Mouse (Mus musculus) hindbrain, embryonic 11.5 days (tissue): ENCODE results near the gene Hoga1. TPM values are rescaled to one million over a fixed set of nuclear protein-coding genes. Genes with fewer than 3 reads are reported as not detected.

Source experiments
- ATAC-seq: fragments of 200-750 bp; cut with Nextera tagmentation; 2 replicates; pipeline ENCODE4 v1.8.0; 2017; ENCODE audit warnings: mild to moderate bottlenecking, moderate TSS enrichment, moderate library complexity; ENCODE audit not compliant: low FRiP score
- DNase-seq: peaks from one replicate; pipeline ENCODE4 v3.0.0-alpha.2; 2015; ENCODE audit warnings: low spot score
- H3K27ac ChIP-seq: fragments of 300-500 bp; sonication (generic); 2 replicates; pipeline ENCODE4 v1.5.1; 2014; ENCODE audit warnings: mild to moderate bottlenecking, low read depth, low read length
- H3K27me3 ChIP-seq: fragments of 300-500 bp; sonication (generic); 2 replicates; pipeline ENCODE4 v1.6.1; 2014; ENCODE audit warnings: mild to moderate bottlenecking, low read length, moderate library complexity, mixed read lengths; ENCODE audit not compliant: control insufficient read depth, insufficient read depth
- H3K36me3 ChIP-seq: fragments of 300-500 bp; sonication (generic); 2 replicates; pipeline ENCODE4 v1.6.1; 2014; ENCODE audit warnings: mild to moderate bottlenecking, low read length, moderate library complexity, mixed read lengths; ENCODE audit not compliant: control insufficient read depth, insufficient read depth
- H3K4me1 ChIP-seq: fragments of 300-500 bp; sonication (generic); replicated peaks from 2 replicates; pipeline ENCODE4 v1.6.1; 2014; ENCODE audit warnings: low read length, mixed read lengths; ENCODE audit not compliant: control insufficient read depth, insufficient read depth
- H3K4me2 ChIP-seq: fragments of 300-500 bp; sonication (generic); replicated peaks from 2 replicates; pipeline ENCODE4 v1.6.1; 2014; ENCODE audit warnings: mild to moderate bottlenecking, low read depth, low read length
- H3K4me3 ChIP-seq: fragments of 300-500 bp; sonication (generic); 2 replicates; pipeline ENCODE4 v1.5.1; 2014; ENCODE audit warnings: low read depth, low read length
- H3K9ac ChIP-seq: fragments of 300-500 bp; sonication (generic); 2 replicates; pipeline ENCODE4 v1.6.1; 2014; ENCODE audit warnings: low read depth, low read length
- H3K9me3 ChIP-seq: fragments of 300-500 bp; sonication (generic); 2 replicates; pipeline ENCODE4 v1.6.1; 2016; ENCODE audit warnings: low read length; ENCODE audit not compliant: control insufficient read depth
- WGBS: fragments of 180-500 bp; shearing (Covaris S2); extraction: QIAGEN DNeasy Blood & Tissue Kit; methylation state at CpG from one replicate; pipeline ENCODE4 v1.1.7; 2014; 5-methylcytosine and 5-hydroxymethylcytosine counted together
- polyA plus RNA-seq: library from polyadenylated mRNA; unstranded; fragments of >200 nt; fragmentation: Nextera tagmentation; extraction: Ambion mirVana; gene quantifications from 2 replicates; pipeline ENCODE4 v1.2.1, GENCODE M21; 2014

Gene Hoga1
- polyA plus RNA-seq, 1 experiment from 2014 or later = 1.1 TPM

DNA sequence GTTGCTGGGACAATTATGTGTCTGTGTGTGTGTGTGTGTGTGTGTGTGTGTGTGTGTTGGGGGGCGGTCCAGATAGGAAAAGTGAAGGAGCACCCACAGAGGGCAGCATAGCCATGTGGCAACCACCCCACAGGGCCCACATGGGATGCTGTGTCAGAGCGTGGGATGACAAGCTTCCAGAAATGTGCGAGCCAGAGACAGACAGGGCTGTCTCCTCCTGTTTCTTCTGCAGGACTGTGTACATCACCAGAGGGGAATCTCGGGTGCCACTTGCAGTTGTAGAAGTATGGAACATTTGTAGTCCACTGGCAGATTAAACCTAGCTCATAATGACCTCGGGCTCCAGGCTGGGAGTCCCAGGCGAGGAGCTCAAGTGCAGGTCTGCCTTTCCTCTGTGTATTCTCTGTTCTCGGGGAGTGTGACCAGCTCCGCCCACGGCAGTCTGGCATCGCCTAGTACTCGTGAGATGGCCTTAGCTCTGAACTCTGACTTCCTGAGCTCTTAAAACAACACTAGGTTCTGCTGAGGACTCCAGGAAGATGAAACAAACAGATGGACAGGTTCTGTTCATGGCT lies 10.4 kb upstream of the Hoga1 start:
- Histone ChIP-seq H3K4me1 (no peaks in the 10 kb centered on the region; the same call in 1 of the 2 replicates), H3K4me2 (no peak overlapping the region), H3K4me3 (no peak overlapping the region), H3K36me3 (no peaks in the 10 kb centered on the region), H3K9me3 (no peaks in the 10 kb centered on the region), H3K27me3 (no peaks in the 10 kb centered on the region), H3K27ac (no peak overlapping the region), H3K9ac (no peak overlapping the region)
- 52% methylated on average over 11 of the region's 11 CpGs for WGBS
- ATAC-seq (no peak), DNase-seq (no peak)

GRCm38 (mm10) chr19:42035456-42036248 lies 9.8 kb upstream of the Hoga1 start, which contains the start of gene Ankrd2:
Ankrd2 (plus strand) TSS chr19:42036000.
- peak; percentile 70; the same call in 1 of the 2 replicates for ATAC-seq
- peak; percentile 87 for DNase-seq
- Histone ChIP-seq H3K4me3 (no peak within 1 kb of the TSS), H3K9ac (no peak within 1 kb of the TSS), H3K9me3 (no peaks in the 10 kb centered on the region), H3K27me3 (no peaks in the 10 kb centered on the region), H3K36me3 (no peaks in the 10 kb centered on the region), H3K4me1 (no peaks in the 10 kb centered on the region; the same call in 1 of the 2 replicates), H3K27ac (no peak within 1 kb of the TSS), H3K4me2 (no peak within 1 kb of the TSS)
- WGBS = 65% methylated on average over 19 of the region's 19 CpGs

GRCm38 (mm10) chr19:42036357-42036756 lies 9.1 kb upstream of the Hoga1 start:
- Histone ChIP-seq H3K4me3 (no peak overlapping the region), H3K4me1 (no peaks in the 10 kb centered on the region; the same call in 1 of the 2 replicates), H3K4me2 (no peak overlapping the region), H3K27me3 (no peaks in the 10 kb centered on the region), H3K27ac (no peak overlapping the region), H3K9ac (no peak overlapping the region), H3K36me3 (no peaks in the 10 kb centered on the region), H3K9me3 (no peaks in the 10 kb centered on the region)
- no peak for ATAC-seq
- WGBS = 90% methylated on average over 3 of the region's 3 CpGs
- no peak for DNase-seq

DNA sequence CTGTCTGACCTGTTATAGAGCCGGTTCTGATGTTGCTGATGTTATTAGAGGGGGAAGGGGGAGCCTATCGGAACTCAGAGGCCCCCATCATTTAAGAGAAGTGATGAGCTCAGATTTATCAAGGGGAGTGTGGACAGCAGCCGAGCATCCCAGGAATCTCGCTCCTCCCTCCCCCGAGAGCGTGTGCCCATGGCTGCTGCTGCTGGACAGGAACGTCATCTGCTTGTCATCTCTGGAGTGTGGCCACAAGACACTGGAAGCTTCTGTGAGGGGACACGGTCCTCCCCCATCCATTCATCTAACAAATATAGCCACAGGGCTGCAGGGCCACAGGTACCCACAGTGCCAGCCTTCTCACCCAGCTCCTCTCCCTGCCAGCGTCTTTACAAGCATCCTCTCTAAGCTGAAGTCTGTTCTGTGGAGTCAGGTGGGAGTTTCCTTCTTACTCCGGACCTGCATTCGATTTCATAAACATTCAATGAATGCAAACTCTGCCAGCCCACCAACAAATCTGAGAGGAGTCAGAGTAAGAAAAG lies 8.2 kb upstream of the Hoga1 start:
- H3K4me2 ChIP-seq = no peak overlapping the region
- no peaks in the 10 kb centered on the region for H3K36me3 ChIP-seq
- H3K27me3 ChIP-seq = no peaks in the 10 kb centered on the region
- no peak overlapping the region for H3K4me3 ChIP-seq
- 83% methylated on average over 11 of the region's 11 CpGs for WGBS
- no peaks in the 10 kb centered on the region for H3K9me3 ChIP-seq
- DNase-seq = no peak
- no peak overlapping the region for H3K9ac ChIP-seq
- no peak overlapping the region for H3K27ac ChIP-seq
- no peaks in the 10 kb centered on the region; the same call in 1 of the 2 replicates for H3K4me1 ChIP-seq
- ATAC-seq = no peak

DNA sequence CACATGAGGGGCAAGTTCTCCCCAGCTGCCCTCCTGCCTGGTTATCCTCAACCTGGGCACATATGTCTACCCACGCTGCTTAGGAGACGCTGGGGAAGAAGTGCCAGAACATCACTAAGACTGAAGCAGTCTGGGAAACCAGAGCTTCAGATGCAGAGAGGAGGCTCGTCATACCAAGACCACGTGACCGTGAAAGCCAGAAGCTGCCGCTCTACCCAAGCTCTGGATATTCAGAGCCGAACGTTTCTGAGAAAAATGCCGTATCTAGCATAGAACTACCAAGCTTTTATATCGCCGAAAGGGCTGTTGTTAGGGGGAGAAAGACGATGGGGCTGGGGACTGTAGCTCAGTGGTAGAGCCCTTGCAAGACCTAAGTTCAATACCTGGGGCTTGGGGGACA lies 7.1 kb upstream of the Hoga1 start:
- no peaks in the 10 kb centered on the region for H3K36me3 ChIP-seq
- WGBS = 91% methylated on average over 12 of the region's 12 CpGs
- H3K27ac ChIP-seq = no peak overlapping the region
- no peak overlapping the region for H3K4me3 ChIP-seq
- H3K4me2 ChIP-seq = no peak overlapping the region
- DNase-seq (no peak), ATAC-seq (no peak)
- no peaks in the 10 kb centered on the region for H3K9me3 ChIP-seq
- H3K4me1 ChIP-seq = no peaks in the 10 kb centered on the region; the same call in 1 of the 2 replicates
- no peak overlapping the region for H3K9ac ChIP-seq
- H3K27me3 ChIP-seq = no peaks in the 10 kb centered on the region

GRCm38 (mm10) chr19:42043988-42044387 lies 1.4 kb upstream of the Hoga1 start:
- ATAC-seq (no peak), DNase-seq (no peak)
- no peaks in the 10 kb centered on the region for H3K27me3 ChIP-seq
- no peaks in the 10 kb centered on the region for H3K4me1 ChIP-seq
- no peak overlapping the region for H3K9ac ChIP-seq
- WGBS = 92% methylated on average over 6 of the region's 6 CpGs
- H3K4me2 ChIP-seq = no peak overlapping the region
- no peak overlapping the region for H3K4me3 ChIP-seq
- no peak overlapping the region for H3K27ac ChIP-seq
- no peaks in the 10 kb centered on the region for H3K36me3 ChIP-seq
- H3K9me3 ChIP-seq = no peaks in the 10 kb centered on the region

DNA sequence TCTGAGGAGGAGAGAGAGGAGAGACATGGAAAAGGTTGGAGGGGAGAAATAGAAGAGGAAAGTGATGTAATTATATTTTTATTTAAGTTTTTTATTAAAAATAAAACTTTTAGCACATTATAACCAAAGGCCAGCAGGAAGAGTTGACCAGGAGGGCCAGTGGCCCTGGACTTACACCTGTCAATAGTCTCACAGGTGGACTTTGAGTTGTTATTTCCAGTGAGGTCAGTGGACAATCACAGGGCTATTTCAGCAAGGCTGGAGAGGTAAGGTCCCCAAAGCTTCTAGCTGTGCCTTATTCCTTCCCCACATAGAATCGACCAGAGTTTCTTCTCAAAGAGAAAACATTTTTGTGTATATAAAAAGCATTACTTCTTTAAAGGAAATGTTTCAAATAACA lies 4.8 kb downstream of the Hoga1 start:
- DNase-seq (no peak), ATAC-seq (no peak)
- no peak overlapping the region for H3K4me2 ChIP-seq
- H3K9ac ChIP-seq = no peak overlapping the region
- 90% methylated on average over 1 of the region's 1 CpGs for WGBS
- H3K27me3 ChIP-seq = no peaks in the 10 kb centered on the region
- no peak overlapping the region for H3K27ac ChIP-seq
- H3K36me3 ChIP-seq = no peaks in the 10 kb centered on the region
- H3K9me3 ChIP-seq = no peaks in the 10 kb centered on the region
- no peaks in the 10 kb centered on the region for H3K4me1 ChIP-seq
- no peak overlapping the region for H3K4me3 ChIP-seq

- Histone ChIP-seq H3K27ac (no peak overlapping the region), H3K36me3 (no peaks in the 10 kb centered on the region), H3K4me1 (no peaks in the 10 kb centered on the region), H3K4me2 (no peak overlapping the region), H3K9ac (no peak overlapping the region), H3K4me3 (no peak overlapping the region), H3K9me3 (no peaks in the 10 kb centered on the region), H3K27me3 (no peaks in the 10 kb centered on the region)
- WGBS = 91% methylated on average over 3 of the region's 3 CpGs
- no peak for ATAC-seq
- DNase-seq = no peak
Measured at GRCm38 (mm10) chr19:42051351-42051750, 5.9 kb downstream of the Hoga1 start.
